Mouse (Mus musculus) hematopoietic stem cell, adult 5-6 weeks (primary cell): ENCODE measurements around the gene Slc35f6. TPM values are rescaled to one million over a fixed set of nuclear protein-coding genes. Genes with fewer than 3 reads are reported as not detected.

Experiments
- ATAC-seq, 2 experiments: fragments of 125-278 bp in 1 of 2; replicated peaks in 1 of 2; 2 replicates each; pipeline ENCODE4 v1.8.0; 2016 to 2017; ENCODE audit warnings: inconsistent platforms in 2 of 2, mild to moderate bottlenecking in 2 of 2, moderate number of reproducible peaks in 2 of 2, low read depth in 1 of 2, moderate TSS enrichment in 1 of 2; ENCODE audit not compliant: low FRiP score in 2 of 2, poor library complexity in 2 of 2, severe bottlenecking in 2 of 2, insufficient read depth in 1 of 2, low TSS enrichment in 1 of 2
- total RNA-seq: library from RNA; stranded (forward); fragments of 172-1452, 232-1000 nt; gene quantifications from 2 replicates; pipeline ENCODE4 v1.2.3, GENCODE M21; 2017

Slc35f6 gene
- 3.3 and 5.7 TPM in 2 replicates for total RNA-seq

GRCm38 (mm10) chr5:30647815-30648560, at the start of gene Slc35f6:
Gene Slc35f6, plus strand, starts transcription at chr5:30647933.
- peak; percentile 87 to 90 for ATAC-seq

GRCm38 (mm10) chr5:30601397-30601796, 46.3 kb upstream of the Slc35f6 start:
- no peak for ATAC-seq

- ATAC-seq = no peak
These were observed 44.5 kb upstream of the Slc35f6 start for GRCm38 (mm10) chr5:30603255-30603654.

GRCm38 (mm10) chr5:30603926-30604325, 43.8 kb upstream of the Slc35f6 start:
- no peak for ATAC-seq

- no peak for ATAC-seq
These were observed 43.0 kb upstream of the Slc35f6 start for GRCm38 (mm10) chr5:30604769-30605188.

GRCm38 (mm10) chr5:30605649-30606048, 42.1 kb upstream of the Slc35f6 start:
- ATAC-seq = no peak

GRCm38 (mm10) chr5:30606424-30607073, 41.2 kb upstream of the Slc35f6 start:
- ATAC-seq = no peak

- no peak for ATAC-seq
These were observed 38.6 kb upstream of the Slc35f6 start for GRCm38 (mm10) chr5:30609094-30609493.

GRCm38 (mm10) chr5:30609918-30610645, 37.7 kb upstream of the Slc35f6 start:
- no peak for ATAC-seq

- ATAC-seq = no peak
These were observed 36.6 kb upstream of the Slc35f6 start for GRCm38 (mm10) chr5:30611091-30611490.

GRCm38 (mm10) chr5:30611689-30612088, 36.0 kb upstream of the Slc35f6 start:
- ATAC-seq = no peak

- no peak for ATAC-seq
These were observed 35.2 kb upstream of the Slc35f6 start for GRCm38 (mm10) chr5:30612575-30612974.

- no peak for ATAC-seq
These were observed 34.5 kb upstream of the Slc35f6 start for GRCm38 (mm10) chr5:30613242-30613641.

GRCm38 (mm10) chr5:30614221-30614620, 33.5 kb upstream of the Slc35f6 start:
- no peak for ATAC-seq

GRCm38 (mm10) chr5:30615416-30615815, 32.3 kb upstream of the Slc35f6 start:
- no peak for ATAC-seq

- no peak for ATAC-seq
These were observed 31.9 kb upstream of the Slc35f6 start for GRCm38 (mm10) chr5:30615819-30616218.

- no peak for ATAC-seq
These were observed 31.1 kb upstream of the Slc35f6 start for GRCm38 (mm10) chr5:30616644-30617043.

- ATAC-seq = no peak
These were observed 30.4 kb upstream of the Slc35f6 start for GRCm38 (mm10) chr5:30617357-30617756.
